Mouse (Mus musculus): Measurements from ENCODE around the gene Zbtb38.
"Not testable (repeated sequence)": the region's sequence is repeated elsewhere in the genome, so short reads cannot be mapped to it uniquely, and the experiment has no call there.

Zbtb38 gene

DNA sequence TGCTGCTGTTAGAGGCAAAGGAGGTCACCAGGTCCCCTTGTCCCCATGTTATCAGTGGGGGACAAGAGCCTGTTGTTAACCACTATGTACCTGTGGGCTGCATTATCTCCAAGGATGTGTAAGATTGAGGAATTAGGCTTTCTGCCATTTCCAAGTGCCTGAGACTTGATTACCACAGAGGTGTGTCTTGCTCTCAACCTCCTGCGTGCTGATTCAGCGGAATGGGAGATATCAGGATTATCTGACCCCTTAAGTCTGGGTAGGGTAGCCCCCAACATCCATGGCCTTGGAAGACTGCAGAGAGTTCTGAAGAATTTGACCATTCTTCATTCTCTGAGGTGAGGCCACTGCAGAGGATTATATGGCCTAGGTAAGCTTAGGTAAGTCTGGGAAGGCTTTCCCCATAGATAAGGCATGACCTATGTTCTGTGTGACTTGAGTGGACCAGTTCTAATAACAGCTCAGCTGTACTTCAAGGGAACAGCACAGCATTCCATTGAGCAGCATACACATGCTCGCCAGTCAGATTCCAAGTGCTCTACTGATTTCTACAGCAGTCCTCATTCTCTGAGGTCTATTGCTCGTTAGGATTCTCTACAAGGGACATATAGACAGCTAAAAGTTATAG is 68.4 kb downstream of the Zbtb38 start:
- DNase-seq (ENCODE audit: low read depth, low spot score): no peak

DNA sequence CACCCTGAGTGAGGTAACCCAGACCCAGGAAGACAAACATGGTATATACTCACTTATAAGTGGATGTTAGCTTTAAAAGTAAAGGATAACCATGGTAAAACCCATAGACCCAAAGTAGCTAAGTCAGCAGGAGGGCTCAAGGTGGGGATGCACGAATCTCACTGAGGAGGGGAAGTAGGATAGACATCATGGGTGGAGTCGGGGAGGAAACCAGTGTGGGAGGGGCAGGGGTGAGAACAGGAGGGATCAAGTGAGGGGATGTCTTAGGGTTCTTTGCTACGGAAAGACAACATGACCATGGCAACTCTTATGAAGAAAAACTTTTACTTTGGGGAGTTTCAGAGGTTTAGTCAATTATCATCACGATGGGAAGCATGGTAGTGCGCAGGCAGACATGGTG is 74.0 kb downstream of the Zbtb38 start:
- DNase-seq (ENCODE audit: low read depth, low spot score): no peak

DNA sequence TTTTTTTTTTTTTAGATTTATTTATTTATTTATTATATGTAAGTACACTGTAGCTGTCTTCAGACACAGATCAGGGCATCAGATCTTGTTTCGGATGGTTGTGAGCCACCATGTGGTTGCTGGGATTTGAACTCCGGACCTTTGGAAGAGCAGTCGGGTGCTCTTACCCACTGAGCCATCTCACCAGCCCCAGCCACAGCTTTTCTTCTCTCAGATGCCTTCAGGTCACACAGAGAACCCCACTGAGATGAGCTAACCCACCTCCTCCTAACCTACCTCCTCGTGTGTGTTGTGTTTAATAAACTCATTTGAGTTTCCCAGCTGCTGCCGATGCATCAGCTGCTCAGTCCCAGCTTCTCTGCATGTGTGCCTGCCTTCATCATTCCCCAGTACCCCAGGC is 74.9 kb downstream of the Zbtb38 start:
- DNase-seq (ENCODE audit: low read depth, low spot score): not testable (repeated sequence)

DNA sequence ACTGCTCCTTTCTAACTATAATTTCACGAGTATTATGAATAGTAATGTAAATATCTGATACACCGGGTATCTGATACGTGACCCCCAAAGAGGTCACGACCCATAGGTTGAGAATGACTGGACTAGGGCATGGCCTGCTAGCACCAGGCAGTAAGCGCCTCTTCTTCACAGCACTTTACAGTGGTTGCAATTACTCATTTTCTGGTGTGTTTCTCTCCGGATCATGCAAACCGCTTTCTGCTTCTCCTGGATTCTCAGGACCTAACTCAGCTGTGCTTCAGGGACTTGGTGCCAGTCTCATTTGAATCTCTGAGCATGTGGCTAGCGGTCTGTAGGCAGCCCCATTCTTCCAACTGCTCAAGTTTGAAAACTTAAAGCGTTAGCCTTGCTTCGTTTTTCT is 76.0 kb downstream of the Zbtb38 start:
- no peak for DNase-seq (ENCODE audit: low read depth, low spot score)

DNA sequence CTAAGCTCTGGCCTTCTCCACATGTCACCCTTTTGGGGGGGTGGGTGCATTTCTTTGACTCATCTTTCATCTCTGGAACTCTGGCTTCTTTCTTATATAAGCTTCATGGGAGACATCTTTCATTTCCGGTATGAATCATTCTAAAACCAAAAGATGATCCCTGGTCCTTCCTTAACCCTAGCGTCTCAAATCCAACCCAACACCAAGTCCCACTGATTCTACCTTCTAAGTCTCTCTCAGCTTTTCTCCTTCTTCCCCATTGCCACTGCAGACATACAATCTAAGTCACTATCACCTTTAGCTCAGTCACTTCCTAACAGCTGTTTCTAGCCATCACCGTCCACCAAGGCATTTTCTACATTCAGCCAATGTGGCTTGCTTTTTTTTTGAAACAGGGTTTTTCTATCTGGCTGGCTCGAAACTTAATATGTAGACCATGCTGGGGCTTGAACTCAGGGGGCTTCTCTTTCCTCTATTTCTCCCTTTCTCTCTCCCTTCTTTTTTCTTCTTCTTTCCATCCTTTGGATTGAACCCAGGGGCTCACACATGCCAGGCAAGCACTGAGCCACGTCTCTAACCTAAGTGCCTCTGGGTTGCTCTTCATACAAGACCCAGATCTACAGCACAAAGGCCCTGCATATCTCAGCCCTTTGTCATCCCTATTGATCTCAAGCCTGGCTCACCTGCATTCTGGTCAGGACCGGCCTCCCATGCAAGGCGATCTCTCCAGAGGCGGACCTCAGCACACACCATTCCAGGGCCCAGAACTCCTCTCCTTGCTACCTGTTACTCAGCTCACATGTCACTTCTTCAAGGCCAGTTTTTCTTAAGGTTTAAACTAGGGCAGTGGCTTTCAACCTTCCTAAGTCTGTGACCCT is 76.6 kb downstream of the Zbtb38 start:
- no peak for DNase-seq (ENCODE audit: low read depth, low spot score)

DNA sequence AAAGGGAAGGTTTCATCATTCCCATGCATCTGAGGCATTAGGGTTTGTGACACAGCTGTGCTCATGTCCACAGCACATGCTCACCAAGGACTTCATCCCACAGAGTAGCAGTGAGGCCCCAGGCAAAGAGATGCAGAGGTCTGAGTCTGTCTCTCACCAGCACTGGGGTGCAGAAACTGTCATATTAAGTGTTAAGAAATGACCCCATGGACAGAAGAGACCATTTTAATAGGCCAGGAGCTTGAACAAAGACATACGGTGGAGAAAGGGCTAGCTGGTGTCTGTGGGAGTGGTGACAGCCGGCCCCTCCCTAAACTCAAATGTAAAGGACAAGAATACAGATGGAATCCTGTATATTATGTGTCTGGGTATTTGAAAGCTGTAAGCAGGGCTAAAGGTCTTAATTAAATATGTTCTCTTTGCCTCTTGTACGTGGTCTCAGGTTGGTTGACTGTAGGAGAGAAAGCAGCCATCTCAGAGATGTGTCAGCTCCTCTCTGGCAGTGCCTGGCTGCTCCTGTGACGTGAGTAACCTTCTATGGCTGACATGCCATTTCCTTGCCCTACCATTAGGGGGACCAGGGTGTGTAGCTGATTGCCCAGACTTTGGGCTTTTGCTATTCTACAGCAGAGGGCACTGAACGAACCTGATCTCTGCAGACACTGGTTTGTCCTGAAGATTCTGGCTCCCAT is 77.4 kb downstream of the Zbtb38 start:
- peak; percentile 74 for DNase-seq (ENCODE audit: low read depth, low spot score)

DNA sequence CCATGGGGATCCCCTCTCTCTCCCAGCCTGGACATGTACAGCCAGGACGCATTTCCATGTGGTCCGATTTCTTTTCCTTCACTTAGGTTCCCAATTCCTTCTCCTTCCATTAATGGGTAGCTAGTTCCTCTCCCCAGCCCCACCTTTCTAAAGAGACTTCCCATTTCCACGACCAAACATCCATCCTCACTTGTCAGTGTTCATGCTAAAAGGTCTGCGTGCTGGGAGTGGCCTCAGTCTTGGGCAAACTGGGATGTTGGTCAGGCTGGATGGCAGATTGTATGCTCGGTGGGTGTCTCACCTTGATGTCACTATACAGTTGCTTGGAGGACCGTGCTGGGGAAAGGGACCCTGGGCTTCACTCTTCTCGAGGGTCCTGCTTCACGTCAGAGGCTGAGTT is 78.3 kb downstream of the Zbtb38 start:
- no peak for DNase-seq (ENCODE audit: low read depth, low spot score)

DNA sequence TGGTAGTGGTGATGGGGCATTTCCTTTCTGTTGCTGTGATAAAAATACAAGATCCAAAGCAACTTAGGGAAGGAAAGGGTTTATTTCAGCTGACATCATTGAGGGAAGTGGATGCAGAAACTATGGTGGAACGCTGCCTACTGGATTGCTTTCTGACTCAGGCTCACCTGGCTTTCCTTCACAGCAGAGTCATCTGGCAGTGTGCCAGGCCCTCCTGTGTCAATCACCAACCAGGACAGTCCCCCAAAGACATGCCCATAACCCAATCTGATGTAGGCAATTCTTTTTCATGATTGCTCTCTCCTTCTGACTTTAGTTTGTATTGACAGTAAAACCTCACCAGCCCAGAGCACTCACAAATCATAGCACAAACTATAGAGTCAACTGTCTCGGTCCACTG is 80.2 kb downstream of the Zbtb38 start:
- DNase-seq (ENCODE audit: low read depth, low spot score): no peak

DNA sequence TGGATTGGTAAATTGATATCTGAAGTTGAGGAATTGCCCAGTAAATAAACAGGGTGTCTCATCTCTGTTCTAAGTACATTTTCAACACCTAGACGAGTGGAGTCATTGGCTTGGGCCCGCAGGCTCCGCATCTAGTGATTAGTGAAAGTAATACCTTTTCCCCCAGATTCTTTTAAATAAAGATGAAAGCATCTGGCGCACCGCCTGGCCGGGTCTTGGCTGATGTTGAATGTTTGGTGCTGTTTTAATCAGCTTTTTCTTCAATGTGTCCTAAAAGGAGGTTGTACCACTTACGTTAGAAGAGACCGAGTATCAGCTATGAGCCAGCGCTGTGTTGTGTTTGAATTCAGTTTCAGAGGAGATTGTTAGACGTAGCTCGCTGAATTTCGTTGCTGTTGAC is 81.4 kb downstream of the Zbtb38 start:
- DNase-seq (ENCODE audit: low read depth, low spot score): no peak

DNA sequence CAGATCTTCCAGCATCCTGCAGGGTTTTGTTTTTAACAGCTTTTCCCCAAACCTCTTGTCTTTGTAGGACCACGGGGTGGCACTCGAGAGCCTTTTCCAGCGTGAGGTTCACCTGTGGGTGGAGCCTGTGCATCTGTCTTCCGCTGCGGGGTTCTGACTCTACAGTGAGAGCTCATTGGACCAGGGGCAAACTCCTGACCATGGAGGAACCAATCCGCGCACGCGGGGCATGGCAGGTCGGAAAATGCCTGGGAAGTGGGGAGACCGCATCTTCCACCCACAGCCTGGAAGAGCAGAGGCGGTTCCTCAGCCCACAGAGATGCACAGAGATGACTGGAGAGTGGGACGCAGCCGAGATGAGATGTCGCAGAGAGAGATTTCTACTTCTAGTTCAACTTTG is 82.8 kb downstream of the Zbtb38 start:
- peak; percentile 99 for DNase-seq (ENCODE audit: low read depth, low spot score)

DNA sequence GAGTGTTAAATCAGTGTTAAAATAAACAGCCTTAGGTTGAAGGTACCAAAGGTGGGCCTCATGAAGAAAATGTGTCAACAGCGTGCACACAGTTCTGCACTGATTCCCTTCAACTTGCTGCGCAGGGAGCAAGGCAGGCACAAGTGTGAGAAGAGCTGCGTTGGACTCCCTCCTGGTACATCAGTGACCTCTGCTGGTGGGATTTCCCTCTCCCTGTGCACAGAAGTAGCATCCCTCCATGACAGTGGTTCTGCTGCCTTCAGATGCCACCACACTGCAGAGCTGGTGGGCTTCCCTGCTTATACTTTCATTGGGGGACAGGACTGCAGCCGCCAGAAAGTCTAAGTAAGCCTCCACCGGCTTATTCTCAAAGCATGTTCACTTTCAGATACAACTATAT is 84.0 kb downstream of the Zbtb38 start:
- peak; percentile 73 for DNase-seq (ENCODE audit: low read depth, low spot score)

DNA sequence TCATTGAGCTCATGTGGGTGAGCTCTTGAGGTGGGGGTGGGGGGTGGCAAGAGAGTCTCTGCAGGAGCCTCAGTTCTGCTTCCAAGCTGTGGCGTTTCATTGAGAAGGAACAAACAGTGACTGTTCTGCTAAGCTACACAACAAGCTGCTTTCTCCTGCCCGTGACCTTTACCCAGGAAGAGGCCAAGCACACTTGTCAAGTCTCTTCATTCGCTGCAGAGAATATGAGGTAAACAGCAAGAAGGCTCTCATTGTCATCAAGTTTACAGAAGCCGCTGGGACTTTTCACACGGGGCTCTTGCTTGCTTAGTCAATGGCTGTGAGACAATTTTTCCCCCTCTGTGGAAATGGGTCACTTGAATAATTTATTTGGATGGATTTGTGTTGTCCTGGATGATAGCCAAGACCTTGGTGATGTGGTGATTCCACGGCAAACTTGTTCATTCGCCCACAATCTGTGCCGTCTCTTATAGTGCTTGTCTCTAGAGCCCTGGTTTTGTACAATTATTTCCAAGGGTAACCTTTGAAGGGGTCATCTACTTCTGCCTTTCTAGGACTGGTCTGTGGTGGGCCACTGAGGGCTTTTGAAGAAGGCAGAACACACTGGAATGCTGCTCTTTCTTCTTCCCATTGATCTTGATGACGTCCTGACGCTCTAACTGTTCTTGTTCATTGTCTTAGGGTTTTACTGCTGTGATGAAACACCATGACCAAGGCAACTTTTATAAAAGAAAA is 92.0 kb downstream of the Zbtb38 start:
- no peak for DNase-seq (ENCODE audit: low read depth, low spot score)

DNA sequence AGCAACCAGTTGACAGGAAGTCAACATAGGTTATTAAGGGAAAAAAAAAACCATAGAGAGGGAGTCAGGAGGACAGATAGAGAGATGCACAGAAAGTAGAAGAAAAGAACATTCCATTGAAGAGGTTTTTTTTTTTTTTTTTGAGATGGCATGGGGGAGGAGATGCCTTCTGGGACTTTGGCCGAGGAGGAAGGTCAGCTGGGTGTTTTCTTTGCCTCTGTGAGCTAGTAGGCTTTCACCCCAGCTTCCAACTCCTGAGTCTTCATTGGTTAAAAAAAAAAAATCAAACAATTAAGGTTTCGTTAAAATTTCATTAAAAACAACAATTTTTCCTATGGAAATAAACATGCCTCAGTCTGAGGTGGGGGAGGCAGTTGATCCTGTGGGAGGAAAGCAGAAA is 92.8 kb downstream of the Zbtb38 start:
- no peak for DNase-seq (ENCODE audit: low read depth, low spot score)

DNA sequence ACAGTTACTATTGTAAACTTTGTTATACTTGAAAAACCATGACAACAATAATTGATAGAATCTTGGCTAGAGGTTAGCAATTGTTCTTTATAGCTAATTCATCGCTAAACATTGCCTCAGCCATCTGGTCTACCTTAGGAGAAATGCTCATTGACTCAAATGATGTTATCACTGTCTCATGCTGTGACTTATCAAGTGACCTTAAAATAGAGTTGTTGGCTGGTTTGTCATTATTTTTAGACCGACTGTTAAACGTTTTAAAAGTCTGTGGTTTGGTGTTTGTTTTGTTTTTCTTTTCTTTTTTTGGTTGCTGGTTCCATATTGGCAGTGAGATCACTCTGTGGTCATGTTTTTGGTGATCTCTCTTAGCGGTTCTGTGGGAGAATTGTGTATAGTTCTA is 99.1 kb downstream of the Zbtb38 start:
- DNase-seq (ENCODE audit: low read depth, low spot score): no peak

DNA sequence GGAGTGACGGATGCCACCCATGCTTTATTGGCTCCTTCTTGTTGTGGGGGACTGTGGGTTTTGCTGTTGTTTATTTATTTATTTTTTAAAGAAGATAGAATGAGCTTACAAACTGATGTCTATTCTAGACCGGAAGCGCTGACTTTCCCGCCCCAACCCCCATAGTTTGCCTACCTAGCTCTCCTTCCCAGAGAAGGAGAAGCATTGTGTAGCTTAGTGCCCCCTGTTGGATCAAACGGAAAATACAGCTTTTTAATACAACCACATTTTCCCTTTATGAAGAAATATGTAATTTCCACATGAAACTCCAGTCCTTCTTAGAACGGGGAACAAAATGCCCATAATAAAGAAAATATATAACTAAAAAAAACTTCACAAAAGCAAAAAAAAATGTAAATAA is 99.9 kb downstream of the Zbtb38 start:
- DNase-seq (ENCODE audit: low read depth, low spot score): peak; percentile 63

DNA sequence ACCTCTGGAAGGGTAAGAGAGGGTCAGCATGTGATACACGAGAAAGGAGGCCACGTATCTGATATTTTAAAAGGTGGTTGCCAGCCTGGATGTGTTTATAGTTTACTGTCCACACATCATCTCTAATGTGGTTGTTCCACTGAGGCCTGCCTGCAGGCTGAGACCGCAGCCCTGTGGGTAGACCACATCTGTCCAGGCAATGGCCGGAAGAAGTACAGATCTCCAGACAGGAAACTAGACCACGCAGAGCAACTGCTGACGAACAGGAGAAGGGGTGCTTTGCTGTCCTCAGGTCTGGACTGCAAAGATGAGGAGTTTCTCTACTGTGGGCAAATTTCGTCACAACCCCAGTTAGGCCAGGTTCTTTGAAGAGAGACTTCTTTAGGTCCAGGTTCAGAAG is 101.8 kb downstream of the Zbtb38 start:
- DNase-seq (ENCODE audit: low read depth, low spot score): no peak

DNA sequence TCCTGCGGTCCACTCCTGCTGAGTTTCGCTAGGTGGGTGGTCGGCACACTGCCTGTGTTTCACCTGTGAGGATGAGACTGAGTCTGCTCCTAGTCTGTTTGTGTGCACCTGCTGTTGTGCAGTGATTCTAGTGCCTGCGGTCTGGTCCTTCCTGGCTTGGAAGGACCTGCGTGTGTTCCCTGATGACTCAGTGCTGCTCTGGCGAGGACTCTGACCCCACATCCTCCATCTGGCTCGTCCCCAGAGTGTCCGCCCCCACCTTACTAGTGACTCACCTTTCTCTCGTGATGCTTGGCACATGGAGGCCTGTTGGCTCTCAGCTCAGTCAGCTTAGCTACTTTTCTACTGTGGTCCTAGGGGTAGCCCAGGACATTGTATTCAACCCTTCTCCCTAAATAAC is 102.7 kb downstream of the Zbtb38 start:
- no peak for DNase-seq (ENCODE audit: low read depth, low spot score)

DNA sequence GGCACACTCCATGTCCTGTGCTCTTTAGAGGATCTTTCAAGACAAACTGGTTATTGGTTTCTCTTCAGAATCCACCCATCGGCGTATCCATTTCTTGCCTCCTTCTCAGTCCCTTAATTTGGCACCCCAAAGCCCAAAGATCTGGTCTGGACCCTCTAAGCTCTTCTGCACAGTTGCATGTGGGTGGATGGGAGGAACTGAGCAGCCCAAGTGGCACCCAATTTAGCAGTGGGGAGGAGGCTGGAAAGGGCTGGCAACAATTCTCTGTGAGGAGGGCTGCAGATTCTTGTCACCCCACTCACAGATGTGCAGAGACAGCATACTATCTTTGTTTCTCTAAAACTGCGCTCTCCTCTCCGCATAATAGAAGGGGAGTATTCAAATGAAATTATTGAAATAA is 103.3 kb downstream of the Zbtb38 start:
- no peak for DNase-seq (ENCODE audit: low read depth, low spot score)

DNA sequence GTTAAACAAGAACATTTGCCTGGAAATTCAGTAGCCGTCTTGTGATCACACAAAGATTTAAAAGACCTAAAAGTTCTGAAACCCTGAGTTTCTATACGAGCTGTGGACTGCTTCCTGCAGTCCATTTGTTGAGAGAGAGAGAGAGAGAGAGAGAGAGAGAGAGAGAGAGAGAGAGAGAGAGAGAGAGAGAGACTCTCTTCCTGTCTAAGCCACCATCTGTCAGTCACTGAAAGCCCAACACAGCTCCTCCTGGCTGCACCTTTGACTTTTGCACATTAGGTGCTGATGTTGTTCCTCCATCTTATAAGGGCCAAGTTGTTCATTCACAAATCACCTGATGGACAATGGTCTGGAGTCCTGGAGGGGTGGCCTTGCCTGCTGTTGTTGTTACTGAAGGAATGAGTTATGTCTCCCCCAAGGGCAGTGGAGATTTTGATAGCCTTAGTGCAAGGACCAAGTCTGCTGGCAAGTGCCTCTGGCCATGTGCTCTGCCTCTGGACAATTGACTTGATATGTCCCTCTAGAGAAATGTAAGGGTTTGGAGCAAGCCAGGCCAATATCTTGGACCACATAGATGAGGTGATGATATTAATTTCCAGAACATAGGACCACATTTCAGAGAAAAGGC is 105.8 kb downstream of the Zbtb38 start:
- no peak for DNase-seq (ENCODE audit: low read depth, low spot score)

DNA sequence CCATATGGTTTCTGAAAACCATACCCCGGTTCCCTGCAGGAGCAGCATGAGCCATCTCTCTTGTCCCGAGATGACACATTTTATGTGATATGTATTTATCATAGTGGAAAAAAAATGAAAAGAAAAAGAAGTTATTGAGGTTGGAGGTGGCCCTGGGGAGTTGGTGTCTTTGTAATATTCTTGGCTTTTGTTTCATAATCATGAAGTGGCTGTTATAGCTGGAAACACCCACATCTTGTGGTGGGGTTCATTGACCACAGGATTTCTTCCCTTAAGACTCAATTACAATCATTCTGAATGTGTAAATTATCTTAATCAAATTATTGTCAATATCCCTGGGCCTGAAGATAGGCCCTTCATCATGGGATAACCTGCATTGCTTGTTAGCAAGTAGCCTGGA is 107.8 kb downstream of the Zbtb38 start:
- no peak for DNase-seq (ENCODE audit: low read depth, low spot score)

DNA sequence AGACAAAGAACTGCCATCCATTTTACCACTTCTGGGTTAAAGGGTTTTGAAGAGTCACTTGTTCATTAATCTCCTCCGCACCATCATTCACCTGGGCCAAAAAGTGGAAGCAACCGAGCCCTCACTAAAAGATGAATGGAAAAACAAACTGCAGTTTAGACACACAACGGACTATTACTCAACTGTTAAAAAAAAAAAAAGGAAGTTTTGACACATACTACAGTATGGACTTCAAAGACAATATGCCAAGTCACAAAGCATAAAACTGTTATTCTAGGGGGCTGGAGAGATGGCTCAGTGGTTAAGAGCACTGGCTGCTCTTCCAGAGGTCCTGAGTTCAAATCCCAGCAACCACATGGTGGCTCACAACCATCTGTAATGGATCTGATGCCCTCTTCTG is 108.6 kb downstream of the Zbtb38 start:
- not testable (repeated sequence) for DNase-seq (ENCODE audit: low read depth, low spot score)

DNA sequence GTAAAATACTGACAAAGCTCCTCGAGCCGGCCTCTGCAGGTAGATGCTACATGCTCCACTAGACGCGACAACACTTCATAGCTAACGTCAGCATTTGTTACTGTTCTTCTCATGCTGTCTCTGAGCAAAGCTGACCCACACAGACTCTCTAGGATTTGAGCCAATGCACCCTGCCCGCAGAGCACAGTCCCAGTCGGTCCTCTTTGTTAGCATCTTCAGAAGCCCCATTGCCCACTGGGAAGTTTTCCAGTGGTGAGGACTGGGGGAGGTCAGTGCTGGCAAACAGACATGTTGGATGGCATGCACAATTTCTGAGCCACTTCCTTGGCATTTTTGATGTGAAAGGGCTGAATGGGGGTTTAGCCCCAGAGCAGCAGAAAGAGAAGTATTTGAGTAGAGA is 113.2 kb downstream of the Zbtb38 start:
- no peak for DNase-seq (ENCODE audit: low read depth, low spot score)
